Mouse (Mus musculus): Measurements from ENCODE around the gene 3110082I17Rik. TPM values are rescaled to one million over a fixed set of nuclear protein-coding genes. Genes with fewer than 3 reads are reported as not detected.

Gene 3110082I17Rik
- polyA plus RNA-seq, 1 experiment from 2014 or later, result 15.1 TPM

MicroRNAs encoded within 50 kb of the gene (microRNA counts, 519-probe panel; counts per million panel counts)
- microRNA mmu-miR-339-3p (not detected), microRNA mmu-miR-339-5p (not detected)

Small RNA genes lying within 50 kb of the gene (microRNA-seq; reads per million reads assigned to microRNA genes)
- 212 reads per million, percentile 64 among the genes with 10 or more reads in this experiment for gene Mir339

Other genes with a start within 250 kb of the 3110082I17Rik start
- 116 and 119 TPM in 2 replicates for gene Get4, start 208.2 kb downstream of the 3110082I17Rik start, polyA plus RNA-seq (2015; fragmentation: Nextera tagmentation; extraction: Ambion mirVana)
- gene Adap1, start 134.9 kb downstream of the 3110082I17Rik start, polyA plus RNA-seq (2015; fragmentation: Nextera tagmentation; extraction: Ambion mirVana), result 51.5 and 66.3 TPM in 2 replicates
- gene Cox19, start 109.1 kb downstream of the 3110082I17Rik start, polyA plus RNA-seq (2015; fragmentation: Nextera tagmentation; extraction: Ambion mirVana), result 113 and 120 TPM in 2 replicates
- not detected in 2 replicates for gene Cyp2w1, start 107.9 kb downstream of the 3110082I17Rik start, polyA plus RNA-seq (2015; fragmentation: Nextera tagmentation; extraction: Ambion mirVana)
- 1.8 and 1.9 TPM in 2 replicates for gene Gpr146, start 82.8 kb downstream of the 3110082I17Rik start, polyA plus RNA-seq (2015; fragmentation: Nextera tagmentation; extraction: Ambion mirVana)
- gene C130050O18Rik, start 55.2 kb downstream of the 3110082I17Rik start, polyA plus RNA-seq (2015; fragmentation: Nextera tagmentation; extraction: Ambion mirVana), result 0.38 and 0.39 TPM in 2 replicates
- gene Gper1, start 37.4 kb downstream of the 3110082I17Rik start, polyA plus RNA-seq (2015; fragmentation: Nextera tagmentation; extraction: Ambion mirVana), result 8.5 and 9.9 TPM in 2 replicates
- 16.0 and 18.0 TPM in 2 replicates for gene Zfand2a, start 24.0 kb upstream of the 3110082I17Rik start, polyA plus RNA-seq (2015; fragmentation: Nextera tagmentation; extraction: Ambion mirVana)
- gene Uncx, start 83.0 kb upstream of the 3110082I17Rik start, polyA plus RNA-seq (2015; fragmentation: Nextera tagmentation; extraction: Ambion mirVana), result 43.3 and 46.4 TPM in 2 replicates